Mouse (Mus musculus): ENCODE results near the gene Slc25a45.

The Slc25a45 gene

GRCm38 (mm10) chr19:5892262-5892661 lies 14.7 kb downstream of the Slc25a45 start:
- no peak for DNase-seq (ENCODE audit: low spot score)

- no peak for DNase-seq (ENCODE audit: low spot score)
Observed at GRCm38 (mm10) chr19:5892735-5893134, 15.1 kb downstream of the Slc25a45 start.

- DNase-seq (ENCODE audit: low spot score): no peak
Observed at GRCm38 (mm10) chr19:5893282-5894001, 15.8 kb downstream of the Slc25a45 start.

GRCm38 (mm10) chr19:5894002-5894678 lies 16.5 kb downstream of the Slc25a45 start, which contains the start of gene Tigd3:
Gene Tigd3 (minus strand): TSS chr19:5894149.
- DNase-seq (ENCODE audit: low spot score): peak; percentile 98

GRCm38 (mm10) chr19:5907275-5907674 lies 29.7 kb downstream of the Slc25a45 start:
- no peak for DNase-seq (ENCODE audit: low spot score)

- DNase-seq (ENCODE audit: low spot score): peak; percentile 90
Observed at GRCm38 (mm10) chr19:5910221-5910620, 32.6 kb downstream of the Slc25a45 start.

- no peak for DNase-seq (ENCODE audit: low spot score)
Observed at GRCm38 (mm10) chr19:5911430-5912102, 34.0 kb downstream of the Slc25a45 start.

GRCm38 (mm10) chr19:5912103-5913006 lies 34.7 kb downstream of the Slc25a45 start:
- peak; percentile 100 for DNase-seq (ENCODE audit: low spot score)

GRCm38 (mm10) chr19:5913007-5913719 lies 35.6 kb downstream of the Slc25a45 start, which contains the start of gene Dpf2:
Gene Dpf2 (minus strand): TSS chr19:5913010.
- DNase-seq (ENCODE audit: low spot score): no peak

GRCm38 (mm10) chr19:5921715-5922114 lies 44.1 kb downstream of the Slc25a45 start:
- DNase-seq (ENCODE audit: low spot score): no peak

- no peak for DNase-seq (ENCODE audit: low spot score)
Observed at GRCm38 (mm10) chr19:5922119-5922942, 44.7 kb downstream of the Slc25a45 start.

- DNase-seq (ENCODE audit: low spot score): no peak
Observed at GRCm38 (mm10) chr19:5922963-5923362, 45.4 kb downstream of the Slc25a45 start.

- DNase-seq (ENCODE audit: low spot score): peak; percentile 98
Observed at GRCm38 (mm10) chr19:5923990-5924712, 46.5 kb downstream of the Slc25a45 start.

- DNase-seq (ENCODE audit: low spot score): peak; percentile 95
Observed at GRCm38 (mm10) chr19:5924713-5925093, 47.1 kb downstream of the Slc25a45 start, which contains the start of gene Cdc42ep2. Gene Cdc42ep2 (minus strand): TSS chr19:5924816.

- no peak for DNase-seq (ENCODE audit: low spot score)
Observed at GRCm38 (mm10) chr19:5925311-5925855, 47.8 kb downstream of the Slc25a45 start.

GRCm38 (mm10) chr19:5927026-5927425 lies 49.4 kb downstream of the Slc25a45 start:
- DNase-seq (ENCODE audit: low spot score): no peak

- peak; percentile 20 for DNase-seq (ENCODE audit: low spot score)
Observed at GRCm38 (mm10) chr19:5927532-5927931, 49.9 kb downstream of the Slc25a45 start.

- DNase-seq (ENCODE audit: low spot score): no peak
Observed at GRCm38 (mm10) chr19:5928104-5928503, 50.5 kb downstream of the Slc25a45 start.

GRCm38 (mm10) chr19:5928546-5928945 lies 50.9 kb downstream of the Slc25a45 start:
- no peak for DNase-seq (ENCODE audit: low spot score)

Data from retina, embryonic 14.5 days (tissue).